Mouse (Mus musculus): ENCODE results near the gene Gm48551. TPM values are rescaled to one million over a fixed set of nuclear protein-coding genes. Genes with fewer than 3 reads are reported as not detected.

Gm48551 gene
- polyA plus RNA-seq, 1 experiment from 2014 or later = 4.1 TPM

Small RNAs within 50 kb of the gene (microRNA-seq; reads per million reads assigned to microRNA genes)
- gene Mir1191b (not detected), gene Mir6913 (not detected)

Other genes starting within 250 kb of the Gm48551 start
- gene Zbtb7a, start 249.2 kb upstream of the Gm48551 start, polyA plus RNA-seq (2016; fragmentation: Nextera tagmentation; extraction: Ambion mirVana) = 21.7 and 22.3 TPM in 2 replicates
- 57.5 and 62.0 TPM in 2 replicates for gene Pias4, start 216.5 kb upstream of the Gm48551 start, polyA plus RNA-seq (2016; fragmentation: Nextera tagmentation; extraction: Ambion mirVana)
- 552 and 562 TPM in 2 replicates for gene Eef2, start 207.8 kb upstream of the Gm48551 start, polyA plus RNA-seq (2016; fragmentation: Nextera tagmentation; extraction: Ambion mirVana)
- 79.5 and 85.3 TPM in 2 replicates for gene Dapk3, start 201.5 kb upstream of the Gm48551 start, polyA plus RNA-seq (2016; fragmentation: Nextera tagmentation; extraction: Ambion mirVana)
- gene 4930442H23Rik, start 200.6 kb upstream of the Gm48551 start, polyA plus RNA-seq (2016; fragmentation: Nextera tagmentation; extraction: Ambion mirVana) = not detected in 2 replicates
- gene Nmrk2, start 182.4 kb upstream of the Gm48551 start, polyA plus RNA-seq (2016; fragmentation: Nextera tagmentation; extraction: Ambion mirVana) = 0.20 TPM in 1 of 2 replicates, not detected in the other
- gene Atcay, start 153.6 kb upstream of the Gm48551 start, polyA plus RNA-seq (2016; fragmentation: Nextera tagmentation; extraction: Ambion mirVana) = 3.0 and 3.8 TPM in 2 replicates
- gene Zfr2, start 151.3 kb upstream of the Gm48551 start, polyA plus RNA-seq (2016; fragmentation: Nextera tagmentation; extraction: Ambion mirVana) = 13.2 and 13.4 TPM in 2 replicates
- gene Matk, start 131.5 kb upstream of the Gm48551 start, polyA plus RNA-seq (2016; fragmentation: Nextera tagmentation; extraction: Ambion mirVana) = 5.6 and 7.2 TPM in 2 replicates
- 194 and 205 TPM in 2 replicates for gene Mrpl54, start 117.5 kb upstream of the Gm48551 start, polyA plus RNA-seq (2016; fragmentation: Nextera tagmentation; extraction: Ambion mirVana)
- 53.9 and 55.4 TPM in 2 replicates for gene Apba3, start 117.5 kb upstream of the Gm48551 start, polyA plus RNA-seq (2016; fragmentation: Nextera tagmentation; extraction: Ambion mirVana)
- 4.5 and 6.4 TPM in 2 replicates for gene Tjp3, start 92.9 kb upstream of the Gm48551 start, polyA plus RNA-seq (2016; fragmentation: Nextera tagmentation; extraction: Ambion mirVana)
- gene Pip5k1c, start 91.5 kb upstream of the Gm48551 start, polyA plus RNA-seq (2016; fragmentation: Nextera tagmentation; extraction: Ambion mirVana) = 70.1 and 75.3 TPM in 2 replicates
- gene Cactin, start 63.4 kb upstream of the Gm48551 start, polyA plus RNA-seq (2016; fragmentation: Nextera tagmentation; extraction: Ambion mirVana) = 61.0 and 62.2 TPM in 2 replicates
- gene Tbxa2r, start 55.7 kb upstream of the Gm48551 start, polyA plus RNA-seq (2016; fragmentation: Nextera tagmentation; extraction: Ambion mirVana) = 2.8 and 3.1 TPM in 2 replicates
- not detected in 2 replicates for gene Gipc3, start 41.2 kb upstream of the Gm48551 start, polyA plus RNA-seq (2016; fragmentation: Nextera tagmentation; extraction: Ambion mirVana)
- gene Hmg20b, start 34.0 kb upstream of the Gm48551 start, polyA plus RNA-seq (2016; fragmentation: Nextera tagmentation; extraction: Ambion mirVana) = 130 and 132 TPM in 2 replicates
- 13.9 and 14.5 TPM in 2 replicates for gene Mfsd12, start 27.0 kb upstream of the Gm48551 start, polyA plus RNA-seq (2016; fragmentation: Nextera tagmentation; extraction: Ambion mirVana)
- gene 4930404N11Rik, start 18.6 kb upstream of the Gm48551 start, polyA plus RNA-seq (2016; fragmentation: Nextera tagmentation; extraction: Ambion mirVana) = 0.73 and 0.82 TPM in 2 replicates
- gene Fzr1, start 6.0 kb upstream of the Gm48551 start, polyA plus RNA-seq (2016; fragmentation: Nextera tagmentation; extraction: Ambion mirVana) = 140 and 143 TPM in 2 replicates
- gene Dohh, start within 50 bp of the Gm48551 start, polyA plus RNA-seq (2016; fragmentation: Nextera tagmentation; extraction: Ambion mirVana) = 73.6 and 77.0 TPM in 2 replicates
- gene Gm48552, start 4.5 kb downstream of the Gm48551 start, polyA plus RNA-seq (2016; fragmentation: Nextera tagmentation; extraction: Ambion mirVana) = 2.0 and 3.8 TPM in 2 replicates
- gene Smim24, start 8.6 kb downstream of the Gm48551 start, polyA plus RNA-seq (2016; fragmentation: Nextera tagmentation; extraction: Ambion mirVana) = 3.1 and 3.4 TPM in 2 replicates
- 46.2 and 50.8 TPM in 2 replicates for gene Nfic, start 71.2 kb downstream of the Gm48551 start, polyA plus RNA-seq (2016; fragmentation: Nextera tagmentation; extraction: Ambion mirVana)
- gene Celf5, start 98.2 kb downstream of the Gm48551 start, polyA plus RNA-seq (2016; fragmentation: Nextera tagmentation; extraction: Ambion mirVana) = 2.7 and 3.6 TPM in 2 replicates
- 81.9 and 82.9 TPM in 2 replicates for gene Ncln, start 111.9 kb downstream of the Gm48551 start, polyA plus RNA-seq (2016; fragmentation: Nextera tagmentation; extraction: Ambion mirVana)
- gene S1pr4, start 115.7 kb downstream of the Gm48551 start, polyA plus RNA-seq (2016; fragmentation: Nextera tagmentation; extraction: Ambion mirVana) = 0.22 and 0.58 TPM in 2 replicates
- 0.86 and 0.97 TPM in 2 replicates for gene Gna15, start 139.8 kb downstream of the Gm48551 start, polyA plus RNA-seq (2016; fragmentation: Nextera tagmentation; extraction: Ambion mirVana)
- gene Gna11, start 160.7 kb downstream of the Gm48551 start, polyA plus RNA-seq (2016; fragmentation: Nextera tagmentation; extraction: Ambion mirVana) = 82.7 and 83.5 TPM in 2 replicates
- 523 and 554 TPM in 2 replicates for gene Aes, start 175.0 kb downstream of the Gm48551 start, polyA plus RNA-seq (2016; fragmentation: Nextera tagmentation; extraction: Ambion mirVana)
- gene Tle2, start 190.1 kb downstream of the Gm48551 start, polyA plus RNA-seq (2016; fragmentation: Nextera tagmentation; extraction: Ambion mirVana) = 59.2 and 71.1 TPM in 2 replicates
- 14.4 and 16.2 TPM in 2 replicates for gene Tle6, start 216.6 kb downstream of the Gm48551 start, polyA plus RNA-seq (2016; fragmentation: Nextera tagmentation; extraction: Ambion mirVana)
- 1.6 and 1.7 TPM in 2 replicates for gene BC025920, start 221.8 kb downstream of the Gm48551 start, polyA plus RNA-seq (2016; fragmentation: Nextera tagmentation; extraction: Ambion mirVana)
- 55.1 and 55.5 TPM in 2 replicates for gene Sirt6, start 243.3 kb downstream of the Gm48551 start, polyA plus RNA-seq (2016; fragmentation: Nextera tagmentation; extraction: Ambion mirVana)
- 12.2 and 13.5 TPM in 2 replicates for gene Ankrd24, start 244.1 kb downstream of the Gm48551 start, polyA plus RNA-seq (2016; fragmentation: Nextera tagmentation; extraction: Ambion mirVana)